Mouse (Mus musculus): ENCODE results near the gene Olfr389. TPM values are rescaled to one million over a fixed set of nuclear protein-coding genes. Genes with fewer than 3 reads are reported as not detected.

Olfr389 gene
- not detected in 2 replicates for polyA plus RNA-seq (2015; fragmentation: Nextera tagmentation; extraction: Ambion mirVana)

GRCm38 (mm10) chr11:73780613-73781012 is at the start of gene Olfr389:
TSS of gene Olfr389 (minus strand) at chr11:73780713.
- WGBS = 96% methylated on average over 1 of the region's 1 CpGs

GRCm38 (mm10) chr11:73816949-73817348 is 36.4 kb upstream of the Olfr389 start, which contains the start of gene Olfr392:
TSS of gene Olfr392 (minus strand) at chr11:73817049.
- H3K36me3 ChIP-seq = no peaks in the 10 kb centered on the region
- H3K9ac ChIP-seq (replicated peaks) = no peak within 1 kb of the TSS
- H3K4me1 ChIP-seq = no peaks in the 10 kb centered on the region
- no peak within 1 kb of the TSS for H3K4me3 ChIP-seq (replicated peaks)
- H3K9me3 ChIP-seq (replicated peaks) = peaks cover 3% of the 10 kb centered on the region
- no peak for ATAC-seq (ENCODE audit: low FRiP score)
- no peak within 1 kb of the TSS for H3K4me2 ChIP-seq
- WGBS = 89% methylated on average over 1 of the region's 1 CpGs
- no peak within 1 kb of the TSS for H3K27ac ChIP-seq (replicated peaks)
- no peaks in the 10 kb centered on the region for H3K27me3 ChIP-seq (replicated peaks)

More at GRCm38 (mm10) chr11:73780613-73781012, at the start of gene Olfr389:
- Histone ChIP-seq H3K27me3 (replicated peaks) (no peaks in the 10 kb centered on the region), H3K9me3 (replicated peaks) (peaks cover 9% of the 10 kb centered on the region; the same call in 1 of the 2 replicates), H3K4me2 (no peak within 1 kb of the TSS), H3K36me3 (no peaks in the 10 kb centered on the region), H3K9ac (replicated peaks) (no peak within 1 kb of the TSS), H3K4me1 (no peaks in the 10 kb centered on the region), H3K4me3 (replicated peaks) (no peak within 1 kb of the TSS), H3K27ac (replicated peaks) (no peak within 1 kb of the TSS)
- ATAC-seq (ENCODE audit: low FRiP score) = no peak

GRCm38 (mm10) chr11:73802952-73803351 is 22.4 kb upstream of the Olfr389 start, which contains the start of gene Olfr391-ps:
TSS of gene Olfr391-ps (minus strand) at chr11:73803052.
- no peak within 1 kb of the TSS for H3K4me3 ChIP-seq (replicated peaks)
- H3K9ac ChIP-seq (replicated peaks) = no peak within 1 kb of the TSS
- no peaks in the 10 kb centered on the region for H3K36me3 ChIP-seq
- H3K9me3 ChIP-seq (replicated peaks) = no peaks in the 10 kb centered on the region; the same call in 1 of the 2 replicates
- WGBS = 24% methylated on average over 1 of the region's 1 CpGs
- no peaks in the 10 kb centered on the region for H3K4me1 ChIP-seq
- H3K4me2 ChIP-seq = no peak within 1 kb of the TSS
- no peaks in the 10 kb centered on the region for H3K27me3 ChIP-seq (replicated peaks)
- ATAC-seq (ENCODE audit: low FRiP score) = no peak
- no peak within 1 kb of the TSS for H3K27ac ChIP-seq (replicated peaks)

GRCm38 (mm10) chr11:73782664-73783063 is 2.2 kb upstream of the Olfr389 start, which contains the start of gene Olfr390:
TSS of gene Olfr390 (plus strand) at chr11:73782964.
- WGBS = 81% methylated on average over 1 of the region's 1 CpGs
- Histone ChIP-seq H3K27ac (replicated peaks) (no peak within 1 kb of the TSS), H3K4me3 (replicated peaks) (no peak within 1 kb of the TSS), H3K9ac (replicated peaks) (no peak within 1 kb of the TSS), H3K27me3 (replicated peaks) (no peaks in the 10 kb centered on the region), H3K4me2 (no peak within 1 kb of the TSS), H3K9me3 (replicated peaks) (peaks cover 9% of the 10 kb centered on the region; the same call in 1 of the 2 replicates), H3K36me3 (no peaks in the 10 kb centered on the region), H3K4me1 (no peaks in the 10 kb centered on the region)
- no peak for ATAC-seq (ENCODE audit: low FRiP score)

- no peak for ATAC-seq (ENCODE audit: low FRiP score)
- Histone ChIP-seq H3K27ac (replicated peaks) (no peak overlapping the region), H3K4me3 (replicated peaks) (no peak overlapping the region), H3K4me2 (no peak overlapping the region), H3K4me1 (no peaks in the 10 kb centered on the region), H3K9me3 (replicated peaks) (peaks cover 3% of the 10 kb centered on the region), H3K9ac (replicated peaks) (no peak overlapping the region), H3K27me3 (replicated peaks) (no peaks in the 10 kb centered on the region), H3K36me3 (no peaks in the 10 kb centered on the region)
Observed at GRCm38 (mm10) chr11:73759115-73759514, 21.4 kb downstream of the Olfr389 start.

Other genes with a start within 250 kb of the Olfr389 start
- not detected in 2 replicates for gene Olfr385, start 187.7 kb downstream of the Olfr389 start, polyA plus RNA-seq (2015; fragmentation: Nextera tagmentation; extraction: Ambion mirVana)
- not detected in 2 replicates for gene Olfr384, start 182.1 kb downstream of the Olfr389 start, polyA plus RNA-seq (2015; fragmentation: Nextera tagmentation; extraction: Ambion mirVana)
- gene Zfp735, start 91.9 kb downstream of the Olfr389 start, polyA plus RNA-seq (2015; fragmentation: Nextera tagmentation; extraction: Ambion mirVana) = not detected in 2 replicates
- not detected in 2 replicates for gene Olfr390, start 2.3 kb upstream of the Olfr389 start, polyA plus RNA-seq (2015; fragmentation: Nextera tagmentation; extraction: Ambion mirVana)
- not detected in 2 replicates for gene Olfr391-ps, start 22.3 kb upstream of the Olfr389 start, polyA plus RNA-seq (2015; fragmentation: Nextera tagmentation; extraction: Ambion mirVana)
- gene Olfr392, start 36.3 kb upstream of the Olfr389 start, polyA plus RNA-seq (2015; fragmentation: Nextera tagmentation; extraction: Ambion mirVana) = not detected in 2 replicates
- not detected in 2 replicates for gene Olfr393, start 70.7 kb upstream of the Olfr389 start, polyA plus RNA-seq (2015; fragmentation: Nextera tagmentation; extraction: Ambion mirVana)
- not detected in 2 replicates for gene Olfr394, start 110.1 kb upstream of the Olfr389 start, polyA plus RNA-seq (2015; fragmentation: Nextera tagmentation; extraction: Ambion mirVana)
- gene Olfr395, start 128.6 kb upstream of the Olfr389 start, polyA plus RNA-seq (2015; fragmentation: Nextera tagmentation; extraction: Ambion mirVana) = not detected in 2 replicates
- gene Olfr23, start 156.0 kb upstream of the Olfr389 start, polyA plus RNA-seq (2015; fragmentation: Nextera tagmentation; extraction: Ambion mirVana) = not detected in 2 replicates
- not detected in 2 replicates for gene Olfr397, start 180.1 kb upstream of the Olfr389 start, polyA plus RNA-seq (2015; fragmentation: Nextera tagmentation; extraction: Ambion mirVana)
- gene Olfr398, start 209.7 kb upstream of the Olfr389 start, polyA plus RNA-seq (2015; fragmentation: Nextera tagmentation; extraction: Ambion mirVana) = not detected in 2 replicates

Measured in neural tube, embryonic 15.5 days (tissue).